Mouse (Mus musculus) megakaryocyte progenitor cell, adult 5-6 weeks (primary cell): ENCODE measurements around the gene Kcnk15. TPM values are rescaled to one million over a fixed set of nuclear protein-coding genes. Genes with fewer than 3 reads are reported as not detected.
A peak's percentile ranks its signal among the peaks of the same experiment; 100 is the strongest.

Experiments
- ATAC-seq: replicated peaks from 2 replicates; pipeline ENCODE4 v1.8.0; 2016; ENCODE audit warnings: mild to moderate bottlenecking, moderate TSS enrichment, inconsistent platforms; ENCODE audit not compliant: poor library complexity
- total RNA-seq, 2 experiments: library from RNA; stranded (forward) in 1 of 2; stranded (reverse) in 1 of 2; fragments of 157-497, 149-512 nt in 1 of 2; fragments of 200-1000 nt in 1 of 2; gene quantifications; 2 replicates each; pipeline versions ENCODE4 v1.2.3 to v1.2.4; 2015 to 2017

The Kcnk15 gene
- not detected in 2 replicates for total RNA-seq (2015)
- total RNA-seq (2017): not detected in 2 replicates

DNA sequence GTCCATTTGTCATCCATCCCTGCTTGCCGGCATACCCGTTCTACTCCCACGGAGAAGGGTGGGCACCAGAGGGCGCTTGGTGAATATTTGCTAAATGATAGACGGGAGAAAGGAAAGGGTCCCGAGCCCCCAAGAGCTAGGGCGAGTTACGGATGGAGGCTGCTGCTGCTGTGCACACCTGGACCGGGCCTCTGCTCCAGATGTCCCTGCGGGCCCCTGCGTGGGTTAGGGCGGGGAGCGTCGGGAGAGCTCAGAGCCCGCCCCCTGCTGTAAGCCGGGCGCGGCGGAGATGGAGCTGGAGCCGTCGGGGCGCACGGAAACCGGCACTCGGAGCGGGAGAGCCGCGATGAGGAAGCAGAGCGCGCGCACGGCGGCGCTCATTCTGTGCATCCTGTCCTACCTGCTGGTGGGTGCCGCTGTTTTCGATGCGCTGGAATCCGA is at the start of gene Kcnk15:
TSS of gene Kcnk15 (plus strand) at position 191 of the 441 bp plus-strand sequence.
- ATAC-seq: peak; percentile 32; the same call in 1 of the 2 replicates

DNA sequence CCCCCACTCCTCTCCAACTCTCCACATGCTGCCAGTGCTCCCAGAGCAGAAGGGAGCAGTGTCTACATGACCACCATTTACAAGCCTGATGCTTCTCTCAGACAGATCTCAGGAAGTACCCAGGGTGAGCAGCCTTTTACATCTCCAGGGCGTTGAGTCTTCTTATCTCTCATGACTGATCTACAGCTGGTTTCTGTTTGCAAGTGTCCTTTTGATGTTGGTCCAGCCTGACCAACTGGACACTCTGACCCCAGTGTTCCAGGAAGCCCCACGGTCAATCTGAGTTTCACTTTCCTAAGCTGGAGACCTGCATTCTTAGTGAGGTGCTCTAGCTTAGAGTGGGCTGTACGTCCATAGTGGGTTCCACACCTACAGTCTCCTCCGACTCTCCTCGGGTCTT is 49.6 kb upstream of the Kcnk15 start:
- ATAC-seq: no peak

DNA sequence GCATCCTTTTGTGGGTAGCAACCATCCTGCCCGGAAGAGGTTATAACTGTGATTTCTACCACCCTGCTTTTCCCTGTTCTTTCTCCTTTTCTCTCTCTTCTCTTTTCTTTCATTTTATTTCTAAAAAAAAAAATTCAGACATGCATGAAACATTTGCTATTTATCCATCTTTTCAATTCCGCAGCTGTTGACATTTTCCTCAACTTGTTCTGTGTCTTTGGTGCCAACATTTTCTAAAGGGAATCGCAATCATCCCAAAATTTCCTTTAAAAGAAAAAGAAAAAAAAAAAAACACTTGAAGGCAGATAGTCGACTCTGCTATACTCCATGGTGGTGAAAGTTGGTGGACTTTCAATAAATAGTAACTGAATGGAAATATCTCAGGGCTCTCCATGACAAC is 44.3 kb upstream of the Kcnk15 start:
- ATAC-seq: no peak

DNA sequence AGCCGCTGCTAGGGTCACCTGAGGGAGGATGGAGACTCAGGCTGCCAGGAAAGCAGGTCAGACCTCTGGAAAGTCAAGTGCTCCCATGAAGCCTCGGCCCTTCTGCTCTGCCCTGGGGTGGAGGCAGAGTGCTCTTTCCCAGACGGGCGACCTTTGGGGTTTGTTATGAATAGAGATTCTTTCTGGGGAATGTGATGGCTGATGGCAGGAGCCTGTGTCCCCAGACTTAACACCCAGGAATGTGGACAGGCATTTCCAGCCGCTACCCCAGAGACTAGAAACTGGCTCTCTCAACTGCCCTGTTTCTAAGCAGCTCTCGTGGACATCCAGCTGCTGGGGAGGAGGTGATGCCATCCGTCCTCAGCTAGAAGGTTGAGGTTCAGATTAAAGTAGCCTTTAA is 43.7 kb upstream of the Kcnk15 start:
- no peak for ATAC-seq

DNA sequence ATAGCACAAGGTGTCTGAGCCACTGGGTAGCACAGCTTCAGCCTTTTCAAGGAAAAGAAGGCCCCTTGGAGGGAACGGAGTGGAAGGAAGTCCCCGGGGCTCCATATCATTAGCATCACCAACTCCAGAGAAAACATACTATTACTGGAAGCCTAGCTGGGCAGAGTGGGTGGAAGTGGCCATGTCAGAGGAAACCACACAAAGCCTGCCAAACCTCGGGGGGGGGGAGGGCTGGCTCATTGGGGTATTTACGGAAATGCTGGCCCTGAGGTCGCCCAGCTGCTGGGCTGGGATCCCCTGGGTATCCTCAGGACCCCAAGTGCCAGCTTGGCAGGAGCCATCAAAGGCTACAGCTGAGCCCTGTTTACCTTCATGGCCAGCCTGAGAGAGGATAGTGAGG is 40.4 kb upstream of the Kcnk15 start:
- peak; percentile 46 for ATAC-seq

DNA sequence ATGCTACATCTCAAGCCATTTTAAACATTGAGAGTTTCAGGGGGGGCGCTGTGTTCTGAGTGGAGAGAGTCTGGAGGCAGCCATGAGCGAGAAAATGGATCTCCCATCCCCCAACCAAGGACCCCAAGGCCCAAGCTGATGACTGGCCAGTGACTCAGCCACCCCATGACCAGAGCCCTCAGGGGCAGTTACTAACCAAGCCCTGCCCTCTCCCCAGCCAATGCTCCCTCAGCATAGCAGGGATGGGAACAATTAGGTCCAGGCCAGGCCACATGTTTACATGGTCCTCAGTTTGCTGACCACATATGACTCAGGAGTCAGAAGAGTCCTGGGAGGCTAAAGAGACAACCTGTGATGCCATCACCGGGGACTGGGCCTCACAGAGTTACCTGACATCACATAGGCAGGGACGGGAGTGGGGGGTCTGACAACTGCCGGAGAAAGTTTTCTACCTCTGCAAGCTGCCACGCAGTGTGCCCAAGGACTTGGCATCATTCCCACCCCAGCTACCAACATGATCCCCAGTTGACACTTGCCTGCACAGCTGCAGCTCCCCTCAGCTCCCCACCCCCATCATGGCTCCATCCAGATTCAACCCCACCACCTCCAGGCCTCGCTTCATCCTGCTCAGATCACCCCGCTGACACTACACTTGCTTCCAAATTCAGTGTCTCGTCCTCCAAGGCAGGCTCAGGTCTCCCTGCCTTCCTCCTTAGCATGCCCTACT is 38.5 kb upstream of the Kcnk15 start:
- ATAC-seq: no peak

DNA sequence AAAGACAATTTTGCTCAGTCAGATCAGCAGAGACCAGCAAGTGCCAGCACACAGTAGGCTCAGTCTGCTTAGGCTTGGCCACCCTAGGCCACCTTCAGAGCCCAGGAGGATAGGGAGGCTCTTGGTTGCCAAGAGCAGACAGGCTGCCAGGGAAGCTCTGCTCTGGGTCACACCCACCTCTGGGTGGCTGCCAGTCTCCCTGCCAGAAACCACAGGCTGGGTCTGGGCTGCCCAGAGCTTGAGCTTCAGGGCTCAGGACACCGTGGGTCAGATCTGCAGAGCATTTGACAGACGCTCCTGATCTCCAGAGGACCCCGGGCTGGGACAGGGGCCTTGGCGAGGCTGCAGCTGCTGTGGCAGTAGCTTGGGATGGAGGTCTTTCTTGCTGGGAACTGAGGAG is 32.8 kb upstream of the Kcnk15 start, which contains the start of gene Ccn5:
TSS of gene Ccn5 (plus strand) at position 255 of the 400 bp plus-strand sequence.
- peak; percentile 69 for ATAC-seq

DNA sequence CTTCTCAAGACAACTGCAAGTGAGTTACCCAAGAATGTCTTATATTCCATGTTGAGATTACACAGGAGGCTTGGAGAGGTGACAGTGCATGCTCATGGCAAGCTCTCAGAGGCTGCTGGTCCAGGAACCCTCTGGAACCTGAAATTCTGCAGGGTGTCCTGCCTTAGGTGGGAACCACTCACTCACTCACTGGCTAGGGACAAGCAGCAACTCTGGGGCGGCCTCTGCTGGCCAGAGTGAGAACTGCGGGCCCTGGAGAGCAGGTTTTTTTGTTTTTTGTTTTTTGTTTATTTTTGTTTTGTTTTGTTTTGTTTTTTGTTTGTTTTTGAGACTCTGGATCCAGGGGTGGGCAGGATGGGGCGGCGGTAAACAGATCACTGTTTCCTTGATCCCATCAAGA is 30.2 kb upstream of the Kcnk15 start:
- peak; percentile 70 for ATAC-seq

DNA sequence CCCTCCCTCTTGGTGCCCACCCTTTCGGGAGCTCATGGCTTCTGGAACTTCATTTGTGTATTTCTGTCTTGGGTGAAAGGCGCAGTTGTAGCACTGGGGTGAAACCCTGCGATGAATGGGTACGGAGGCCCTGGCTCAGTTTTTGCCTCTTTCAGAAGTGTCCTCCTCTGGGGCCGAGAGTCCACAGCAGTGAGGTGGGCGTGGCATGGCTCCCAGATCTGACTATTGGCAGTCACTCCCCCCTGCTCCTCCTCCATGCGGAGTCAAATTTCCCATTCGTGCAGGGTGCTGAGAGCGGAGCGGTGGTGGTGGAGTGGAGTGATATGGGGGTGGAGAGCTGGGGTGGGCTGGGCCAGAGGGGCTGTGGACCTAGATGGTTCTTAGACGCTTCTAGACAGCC is 29.7 kb upstream of the Kcnk15 start:
- ATAC-seq: no peak

DNA sequence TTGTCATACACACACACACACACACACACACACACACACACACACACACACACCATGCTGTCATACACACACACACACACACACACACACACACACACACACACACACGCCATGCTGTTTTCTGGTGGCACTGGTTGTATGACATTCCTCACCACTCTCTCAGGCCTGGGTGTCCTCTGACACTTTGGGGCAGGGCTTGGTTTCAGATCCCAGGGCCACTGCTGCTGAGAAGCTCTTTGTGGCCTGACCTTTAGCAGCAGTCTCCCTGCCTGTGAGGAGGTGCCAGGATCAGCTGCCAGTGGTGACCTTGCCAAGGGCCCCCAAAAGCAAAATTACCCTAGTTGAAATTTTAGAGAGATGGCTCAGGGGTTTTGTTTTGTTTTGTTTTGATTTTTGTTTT is 27.6 kb upstream of the Kcnk15 start:
- ATAC-seq: no peak

DNA sequence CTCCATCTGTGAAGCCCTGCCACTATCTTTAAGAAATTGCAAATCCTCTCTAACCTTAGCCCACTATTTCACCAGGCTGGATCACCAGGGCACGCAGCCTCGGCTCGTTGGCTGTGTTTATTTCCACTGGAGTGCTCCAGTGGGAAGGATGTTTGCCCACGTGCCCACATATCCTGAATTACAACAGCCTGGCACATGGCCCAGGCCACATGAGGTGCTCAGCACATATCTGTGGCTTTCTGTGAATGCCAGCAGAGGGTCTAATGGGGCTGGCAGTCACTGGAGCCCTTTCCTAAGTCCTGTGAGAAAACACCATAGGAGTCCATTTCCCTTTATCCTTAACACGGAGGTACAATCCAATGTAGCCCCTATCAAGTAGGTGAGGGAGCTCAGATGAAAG is 27.0 kb upstream of the Kcnk15 start:
- ATAC-seq: no peak; the same call in none of the 2 replicates

DNA sequence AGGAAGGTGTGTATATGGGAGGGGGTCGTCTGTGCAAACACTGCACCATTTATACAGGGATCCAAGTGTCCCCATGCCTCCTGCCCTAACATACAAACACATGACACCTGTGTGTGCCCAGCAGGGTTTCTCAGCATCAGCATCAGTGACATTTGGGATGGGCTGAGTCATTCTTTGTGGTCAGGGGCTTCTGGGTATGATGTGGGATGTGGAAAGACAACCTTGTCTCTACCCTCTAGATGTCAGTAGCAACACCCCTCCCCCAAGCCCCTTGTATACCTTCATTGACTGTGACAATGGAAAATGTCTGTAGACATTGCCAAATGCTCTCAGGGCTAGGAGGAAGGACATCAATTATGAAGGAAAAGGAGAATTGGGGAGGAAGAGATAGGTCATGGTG is 22.3 kb upstream of the Kcnk15 start:
- no peak for ATAC-seq

DNA sequence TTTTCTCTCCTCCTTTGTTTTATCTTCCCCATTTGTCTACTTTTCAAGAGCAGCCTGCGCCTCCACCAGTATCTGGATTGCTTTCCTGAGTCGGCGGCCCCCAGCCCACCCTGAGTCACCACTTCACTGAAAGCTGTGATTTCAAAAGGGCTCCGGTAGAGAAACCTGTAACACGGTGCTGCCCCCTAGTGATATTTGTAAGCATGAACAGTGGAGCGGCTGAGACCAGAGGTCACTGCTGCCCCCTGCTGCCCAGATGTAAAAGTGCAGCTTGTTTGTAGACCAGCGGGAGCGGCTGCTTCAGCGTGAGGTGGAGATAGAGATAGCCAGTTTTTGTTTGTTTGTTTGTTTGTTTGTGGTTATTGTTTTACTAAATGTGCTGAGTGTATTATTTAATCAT is 15.4 kb upstream of the Kcnk15 start:
- peak; percentile 99 for ATAC-seq

DNA sequence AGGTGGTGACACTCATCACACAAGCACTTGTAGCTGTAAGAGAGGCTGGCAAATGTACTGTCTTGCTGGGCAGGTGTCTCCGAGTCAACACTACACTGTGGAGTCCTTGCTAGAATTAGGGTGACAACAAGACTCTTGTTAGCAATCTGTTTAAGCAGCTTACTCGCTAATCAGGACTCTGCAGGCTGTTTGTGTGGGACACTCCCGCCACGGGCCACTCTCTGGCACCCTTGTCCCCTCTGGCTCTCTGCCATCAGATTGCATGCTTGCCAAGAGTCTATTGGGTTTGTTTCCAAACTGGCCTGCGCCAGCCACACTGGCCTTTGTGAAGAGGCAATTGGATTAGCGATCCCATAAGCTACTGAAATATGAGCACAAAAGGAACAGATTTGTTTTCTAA is 13.9 kb upstream of the Kcnk15 start:
- peak; percentile 49 for ATAC-seq

DNA sequence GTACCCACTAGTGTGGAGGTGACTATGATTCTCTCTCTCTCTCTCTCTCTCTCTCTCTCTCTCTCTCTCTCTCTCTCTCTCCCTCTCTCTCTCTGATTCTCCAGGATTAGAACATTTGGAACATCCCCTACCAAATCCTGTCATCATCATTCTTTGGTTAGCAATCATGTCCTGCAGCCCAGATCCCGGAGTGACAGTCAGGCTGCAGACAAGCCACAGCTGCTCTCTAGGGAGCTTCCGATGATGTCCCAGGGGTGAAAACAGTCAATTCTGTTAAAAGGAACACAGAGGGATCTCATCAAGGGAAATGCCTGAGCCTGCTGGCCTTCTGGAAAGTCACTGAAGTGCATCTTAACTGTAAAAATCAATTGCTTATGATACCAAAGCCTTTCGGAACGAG is 11.4 kb upstream of the Kcnk15 start:
- no peak for ATAC-seq

DNA sequence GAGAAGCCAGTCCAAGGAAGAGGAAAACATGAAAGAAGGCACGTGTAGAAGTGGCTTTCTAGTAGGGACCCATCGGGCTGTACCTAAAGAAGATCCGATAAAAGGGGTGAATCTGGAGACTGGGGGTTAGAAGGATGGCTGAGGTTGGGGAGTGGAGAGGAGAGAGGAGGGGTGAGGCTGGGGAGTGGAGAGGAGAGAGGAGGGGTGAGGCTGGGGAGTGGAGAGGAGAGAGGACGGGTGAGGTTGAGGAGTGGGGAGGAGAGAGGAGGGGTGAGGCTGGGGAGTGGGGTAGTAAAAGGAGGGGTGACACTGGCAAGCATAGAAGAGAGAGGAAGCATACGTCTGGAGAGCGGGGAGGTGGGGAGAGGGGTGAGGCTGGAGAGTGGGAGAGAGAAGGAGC is 3.8 kb downstream of the Kcnk15 start:
- ATAC-seq: no peak

DNA sequence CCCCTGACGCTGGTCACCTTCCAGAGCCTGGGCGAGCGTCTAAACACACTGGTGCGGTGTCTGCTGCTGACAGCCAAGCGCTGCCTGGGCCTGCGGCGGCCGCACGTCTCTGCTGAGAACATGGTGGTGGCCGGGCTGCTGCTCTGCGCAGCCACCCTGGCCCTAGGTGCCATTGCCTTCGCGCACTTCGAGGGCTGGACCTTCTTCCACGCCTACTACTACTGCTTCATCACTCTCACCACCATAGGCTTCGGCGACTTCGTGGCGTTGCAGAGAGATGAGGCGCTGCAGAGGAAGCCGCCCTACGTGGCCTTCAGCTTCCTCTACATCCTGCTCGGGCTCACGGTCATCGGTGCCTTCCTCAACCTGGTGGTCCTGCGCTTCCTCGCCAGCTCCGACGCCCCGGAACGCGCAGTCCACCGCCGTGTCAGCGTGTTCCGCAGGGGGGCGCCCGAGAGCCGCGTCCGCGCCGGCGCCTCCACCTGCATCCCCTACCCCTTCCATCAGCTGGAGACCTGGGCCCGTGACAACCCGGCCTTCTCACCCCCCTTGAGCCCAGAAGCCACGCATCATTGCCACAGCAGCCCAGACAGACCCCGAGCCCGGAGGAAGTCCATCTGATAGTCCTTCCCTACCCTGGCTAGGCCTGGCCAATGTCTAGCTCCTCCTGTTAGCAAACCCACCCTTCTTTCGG is 5.0 kb downstream of the Kcnk15 start:
- peak; percentile 63 for ATAC-seq

DNA sequence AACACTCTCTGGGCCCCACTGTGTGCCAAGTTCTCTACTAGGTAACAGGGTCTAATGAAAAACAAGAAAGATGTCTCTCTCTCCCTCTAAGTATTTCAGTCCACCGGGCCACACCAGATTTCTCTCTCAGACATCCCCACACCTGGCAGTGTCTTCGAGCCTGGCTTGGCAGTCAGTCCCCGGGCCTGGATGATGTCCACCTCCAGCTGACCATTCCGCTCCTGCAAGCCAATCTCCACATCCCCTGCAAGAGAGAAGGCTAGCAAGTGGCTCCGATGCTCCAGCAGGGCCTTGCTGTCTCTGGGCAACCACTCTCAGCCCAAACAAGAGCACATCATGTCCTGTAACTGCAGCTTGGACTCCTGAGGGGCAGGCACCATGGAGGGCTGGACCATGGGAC is 11.9 kb downstream of the Kcnk15 start:
- no peak for ATAC-seq

DNA sequence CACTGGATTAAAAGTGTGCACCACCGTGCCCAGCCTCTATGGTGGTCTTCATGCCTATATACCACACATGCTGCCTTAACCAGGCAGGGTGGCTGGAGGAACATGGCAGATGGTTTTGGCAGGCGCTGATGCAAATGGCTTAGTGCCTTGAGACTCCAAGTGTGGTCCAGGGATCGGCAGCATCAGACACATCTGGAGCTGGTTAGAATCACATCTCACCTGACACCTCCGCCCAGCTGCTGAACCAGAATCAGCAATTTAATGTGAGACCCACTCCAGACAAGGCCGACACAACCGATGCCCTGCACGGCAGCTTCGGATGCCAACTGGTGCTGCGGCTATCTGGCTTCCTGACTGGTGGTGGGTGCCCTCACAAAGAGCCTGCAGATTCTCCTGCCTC is 12.6 kb downstream of the Kcnk15 start:
- ATAC-seq: no peak

DNA sequence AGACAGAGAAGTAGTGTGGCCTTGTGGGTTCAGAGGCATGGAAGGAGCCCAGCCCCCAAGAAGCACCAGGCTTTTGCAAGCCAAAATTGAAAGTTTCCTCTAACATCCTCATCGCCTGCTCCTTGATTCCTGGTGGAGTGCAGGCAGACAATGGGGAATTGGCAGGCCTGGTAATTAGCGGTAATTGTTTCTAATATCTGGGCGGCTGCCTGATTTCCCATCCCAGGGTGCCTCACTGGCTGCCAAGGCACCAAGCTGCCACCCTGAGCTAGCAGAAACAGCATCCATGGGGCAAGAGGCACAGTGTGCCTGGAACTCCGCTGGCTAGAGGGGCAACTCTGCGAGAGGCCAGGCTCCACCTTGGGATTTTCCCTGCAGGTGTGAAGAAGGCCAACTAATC is 16.3 kb downstream of the Kcnk15 start:
- no peak for ATAC-seq

DNA sequence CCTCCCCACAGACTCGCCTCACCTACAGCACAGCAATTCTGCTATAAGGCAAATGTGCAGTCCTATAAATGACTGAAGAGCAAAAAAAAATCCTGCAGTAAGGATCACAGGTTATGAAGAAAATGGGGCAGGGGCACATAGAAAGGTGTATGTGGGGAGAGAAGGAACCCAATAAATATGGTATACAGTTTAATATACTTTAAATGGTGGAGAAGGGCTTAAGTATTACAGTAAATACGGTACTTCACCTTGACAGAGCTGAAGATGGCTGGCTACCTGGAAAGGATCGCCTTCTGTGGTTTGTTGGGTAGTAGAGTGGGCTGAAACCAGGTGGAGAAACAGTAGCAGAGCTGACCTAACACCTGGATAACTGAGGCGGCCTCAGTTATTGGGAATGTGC is 17.8 kb downstream of the Kcnk15 start:
- ATAC-seq: no peak

DNA sequence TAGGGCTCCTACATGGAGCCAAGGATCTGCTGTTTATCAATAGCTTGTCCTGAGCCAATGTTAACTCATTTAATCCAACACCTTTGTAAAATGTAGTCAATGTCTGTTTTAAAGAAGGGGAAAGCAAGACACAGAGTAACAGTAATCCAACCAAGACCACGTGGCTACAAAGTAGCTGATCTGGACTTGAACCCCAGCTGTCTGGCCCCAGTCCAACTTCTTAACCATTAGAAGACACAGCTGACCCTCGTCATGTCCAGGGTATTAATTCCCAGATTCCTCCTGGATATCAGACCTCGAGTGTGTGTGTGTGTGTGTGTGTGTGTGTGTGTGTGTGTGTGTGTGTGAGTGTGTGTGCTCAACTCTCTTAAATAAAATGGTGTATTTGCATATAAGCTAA is 18.5 kb downstream of the Kcnk15 start:
- ATAC-seq: no peak
